Mouse (Mus musculus) gastrocnemius, adult 2 months (tissue): ENCODE measurements at regions not wholly inside any gene's neighbourhood (a gene's known extent, or its start where the extent isn't known, plus 50 kb on each side); places are given as distances from the start of the nearest gene placed in this dataset.
A peak's percentile ranks its signal among the peaks of the same experiment; 100 is the strongest.

Source experiments
- DNase-seq: peaks from one replicate; pipeline ENCODE4 v3.0.0; 2022
- H3K27ac ChIP-seq: fragments of 200-600 bp; 2 replicates; pipeline ENCODE4 v1.8.1; 2022; ENCODE audit warnings: mild to moderate bottlenecking
- H3K4me3 ChIP-seq: fragments of 200-600 bp; 2 replicates; pipeline ENCODE4 v1.8.1; 2022; ENCODE audit warnings: mild to moderate bottlenecking, moderate library complexity
- CTCF ChIP-seq: fragments of 200-600 bp; IDR thresholded peaks from 2 replicates; pipeline ENCODE4 v1.8.1; 2022; ENCODE audit warnings: antibody characterized with exemption, mild to moderate bottlenecking, moderate library complexity
- intact Hi-C: fragments of 180-260 bp; cut with DNase I; formaldehyde crosslinking; loops from one replicate; pipeline ENCODE4 v1.15.1; 2025

- Histone ChIP-seq H3K27ac (peak overlapping the region; percentile 78), H3K4me3 (peak overlapping the region; percentile 15; the same call in 1 of the 2 replicates)
- no peak for TF ChIP-seq CTCF
- DNase-seq, result no peak
- intact Hi-C loops, result loop anchor here (5.0 kb wide), 1 partner anchor 33 kb away; no protein-coding TSS in a partner anchor
Observed at GRCm38 (mm10) chr13:112119611-112120041, 168.6 kb upstream of the Ankrd55 start.

DNA sequence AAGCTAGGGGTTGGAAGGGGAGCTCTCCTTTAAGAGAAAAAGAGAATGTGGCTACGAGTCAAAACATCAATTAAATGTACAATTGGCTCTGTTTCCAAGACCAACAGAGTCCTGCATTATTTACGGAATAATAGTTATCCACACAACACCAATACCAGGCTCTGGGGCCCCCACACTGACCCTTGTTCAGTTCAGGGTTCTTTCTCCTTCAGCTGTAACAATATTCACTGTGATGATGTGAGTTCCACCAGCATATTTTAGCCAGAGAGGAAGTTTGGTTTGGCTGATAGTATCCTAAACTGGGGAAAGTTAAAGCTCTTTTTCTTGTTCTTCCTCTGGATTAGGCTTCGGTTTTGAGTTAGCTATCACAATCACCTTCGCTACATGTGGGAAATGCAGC is 167.9 kb upstream of the Ankrd55 start:
- H3K27ac ChIP-seq, result peak overlapping the region; percentile 78
- no peak overlapping the region for H3K4me3 ChIP-seq
- TF ChIP-seq CTCF, result no peak
- DNase-seq, result no peak
- intact Hi-C loops, result no loop called here

- intact Hi-C loops, result no loop called here
- no peak for TF ChIP-seq CTCF
- no peak for DNase-seq
- H3K27ac ChIP-seq, result no peak overlapping the region
- H3K4me3 ChIP-seq, result no peak overlapping the region
Observed at GRCm38 (mm10) chr13:112121110-112121509, 167.1 kb upstream of the Ankrd55 start.

GRCm38 (mm10) chr13:112122842-112123373 is 165.3 kb upstream of the Ankrd55 start:
- H3K4me3 ChIP-seq, result no peak overlapping the region
- peak; percentile 30 for DNase-seq
- intact Hi-C loops, result no loop called here
- H3K27ac ChIP-seq, result no peak overlapping the region
- no peak for TF ChIP-seq CTCF

DNA sequence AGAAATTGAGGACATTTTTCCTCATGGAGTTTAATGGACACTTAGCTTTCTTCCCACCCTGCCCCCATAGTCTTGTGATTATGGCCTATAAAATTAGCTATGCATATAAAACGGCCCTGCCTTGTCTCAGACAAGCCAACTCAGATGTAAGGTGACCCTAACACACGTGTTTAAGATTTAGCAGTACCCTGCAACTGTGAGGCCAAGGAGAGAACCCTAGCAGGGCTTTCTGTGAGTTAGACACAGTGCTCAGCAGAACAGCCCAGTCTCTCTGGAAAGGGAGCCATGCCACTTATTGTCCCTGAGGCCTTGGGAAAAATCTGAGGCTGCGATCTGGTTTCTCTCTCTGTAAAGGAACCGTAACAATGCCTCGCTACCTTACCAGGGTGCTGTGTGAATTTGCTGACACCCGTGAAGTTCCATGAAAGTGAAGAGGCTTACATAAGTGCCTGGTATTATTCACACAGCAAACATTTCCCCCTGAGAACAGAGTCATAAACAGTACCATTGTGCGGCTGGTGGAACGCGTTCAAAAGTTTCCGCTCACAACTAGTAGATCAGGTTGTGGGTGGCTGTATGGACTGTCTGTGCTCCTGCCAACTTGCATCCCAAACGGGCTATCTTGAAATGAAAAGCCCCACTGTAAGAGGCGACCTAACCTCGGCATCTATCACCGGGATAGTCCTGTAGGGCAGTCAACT is 162.3 kb upstream of the Ankrd55 start:
- DNase-seq, result no peak
- Histone ChIP-seq H3K27ac (peak overlapping the region; percentile 48; the same call in 1 of the 2 replicates), H3K4me3 (no peak overlapping the region)
- no peak for TF ChIP-seq CTCF
- intact Hi-C loops, result no loop called here

DNA sequence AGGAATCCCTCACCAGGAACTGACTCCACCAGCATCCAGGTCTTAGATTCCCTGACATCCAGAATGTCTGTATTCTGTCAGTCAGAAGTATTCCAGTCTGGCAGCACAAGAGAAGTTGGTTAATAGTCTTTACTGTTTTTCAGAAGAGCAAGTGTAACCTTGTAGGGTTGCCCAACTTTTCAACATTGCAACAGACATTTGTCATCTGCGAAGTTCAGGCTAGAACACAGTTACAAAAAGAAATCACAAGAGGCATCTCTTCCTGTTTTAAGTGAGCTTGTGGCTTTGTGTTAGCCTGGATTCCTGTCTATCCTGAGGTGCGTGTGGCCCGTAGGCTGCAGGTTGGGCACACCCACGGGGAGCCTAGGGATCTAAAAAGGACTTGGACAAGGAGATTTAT is 158.0 kb upstream of the Ankrd55 start:
- DNase-seq, result no peak
- H3K4me3 ChIP-seq, result no peak overlapping the region
- H3K27ac ChIP-seq, result no peak overlapping the region
- TF ChIP-seq CTCF, result no peak
- intact Hi-C loops, result no loop called here

DNA sequence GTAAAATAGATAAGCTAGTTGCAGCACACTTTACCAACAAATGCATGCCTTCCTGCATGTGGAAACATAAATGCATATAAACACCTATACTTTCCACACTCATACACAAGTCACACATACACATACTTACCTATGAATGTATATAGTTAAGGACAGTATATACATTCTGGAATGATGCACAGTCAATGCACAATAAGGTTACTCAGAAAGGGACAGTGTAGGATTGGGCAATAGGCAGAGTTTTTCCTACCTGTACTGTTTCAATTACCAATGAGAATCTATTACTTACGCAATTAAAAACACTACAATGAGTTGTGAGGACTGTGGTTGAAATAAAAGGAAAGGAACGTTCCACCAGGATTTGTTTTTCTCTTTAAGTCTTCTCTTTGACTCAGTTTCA is 157.5 kb upstream of the Ankrd55 start:
- no peak for TF ChIP-seq CTCF
- intact Hi-C loops, result no loop called here
- H3K27ac ChIP-seq, result no peak overlapping the region
- H3K4me3 ChIP-seq, result no peak overlapping the region
- DNase-seq, result no peak

DNA sequence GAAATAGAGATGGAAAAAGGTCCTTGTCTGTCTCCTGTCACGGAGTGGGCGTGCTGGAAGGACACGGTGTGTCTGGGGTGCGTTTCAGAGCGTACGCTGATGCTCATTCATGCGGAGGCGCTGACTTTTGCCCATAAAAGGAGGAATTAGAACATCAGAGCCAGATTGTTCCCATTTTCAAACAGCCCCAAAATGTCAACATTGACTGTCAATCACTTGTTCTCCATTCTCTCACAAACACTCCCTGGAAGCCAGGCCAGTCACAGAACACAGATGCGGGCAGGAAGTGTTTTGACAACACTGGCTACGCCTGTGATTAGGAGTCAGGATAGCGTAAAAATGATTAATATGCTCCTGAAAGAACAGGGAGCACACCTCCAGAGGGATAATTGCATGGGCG is 157.1 kb upstream of the Ankrd55 start:
- DNase-seq, result no peak
- intact Hi-C loops, result no loop called here
- no peak overlapping the region for H3K4me3 ChIP-seq

GRCm38 (mm10) chr13:112133736-112134135 is 154.5 kb upstream of the Ankrd55 start:
- H3K27ac ChIP-seq, result no peak overlapping the region
- no peak for TF ChIP-seq CTCF
- no peak for DNase-seq
- no peak overlapping the region for H3K4me3 ChIP-seq
- intact Hi-C loops, result no loop called here

More for the DNA sequence above, 157.1 kb upstream of the Ankrd55 start:
- no peak for TF ChIP-seq CTCF
- H3K27ac ChIP-seq, result no peak overlapping the region

- no peak overlapping the region for H3K27ac ChIP-seq
- no peak for TF ChIP-seq CTCF
- no peak for DNase-seq
- H3K4me3 ChIP-seq, result no peak overlapping the region
- intact Hi-C loops, result no loop called here
Observed at GRCm38 (mm10) chr13:112134701-112135100, 153.6 kb upstream of the Ankrd55 start.

DNA sequence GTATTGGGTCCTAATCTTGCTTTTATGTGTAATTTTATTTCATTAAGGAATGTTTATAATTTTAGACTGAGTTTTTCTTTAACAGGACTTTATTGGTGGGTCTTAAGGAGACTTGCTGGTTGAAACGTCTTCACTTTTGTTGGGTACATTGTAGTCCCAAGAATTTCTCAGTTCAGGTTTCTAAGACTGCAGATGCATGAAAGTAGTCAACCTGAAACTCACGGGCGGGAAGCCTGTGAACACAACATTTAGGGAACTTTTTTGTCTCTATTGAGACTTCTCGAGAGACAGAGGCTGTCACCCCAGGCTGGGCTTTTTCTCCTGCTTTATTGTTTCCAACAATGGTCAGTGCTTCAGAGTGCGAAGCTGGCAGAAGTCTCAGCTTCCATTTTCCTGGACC is 152.5 kb upstream of the Ankrd55 start:
- Histone ChIP-seq H3K27ac (no peak overlapping the region), H3K4me3 (no peak overlapping the region)
- intact Hi-C loops, result no loop called here
- no peak for DNase-seq
- TF ChIP-seq CTCF, result no peak

- intact Hi-C loops, result no loop called here
- no peak for DNase-seq
- H3K27ac ChIP-seq, result no peak overlapping the region
- TF ChIP-seq CTCF, result no peak
- H3K4me3 ChIP-seq, result no peak overlapping the region
Observed at GRCm38 (mm10) chr13:112136850-112137249, 151.4 kb upstream of the Ankrd55 start.

DNA sequence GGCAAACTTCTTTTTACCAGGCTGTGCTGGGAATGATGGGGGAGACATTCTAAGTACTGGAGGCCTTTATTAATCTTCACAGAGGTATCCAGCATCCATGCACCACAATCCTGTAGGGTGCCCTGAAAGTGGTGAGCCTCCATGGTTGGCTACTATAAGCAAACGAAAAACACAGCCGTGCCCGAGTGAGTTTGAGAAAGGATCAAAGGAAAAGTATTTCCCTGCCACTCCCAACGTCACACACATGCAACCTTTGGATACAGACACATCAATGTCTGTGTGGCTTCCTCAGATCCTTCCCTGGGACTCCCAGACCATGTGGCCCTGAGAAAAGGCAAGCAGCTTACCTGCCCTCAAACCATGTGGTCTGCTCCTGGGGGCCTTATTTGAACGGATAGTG is 147.4 kb upstream of the Ankrd55 start:
- H3K4me3 ChIP-seq, result no peak overlapping the region
- DNase-seq, result no peak
- no peak for TF ChIP-seq CTCF
- intact Hi-C loops, result no loop called here
- H3K27ac ChIP-seq, result no peak overlapping the region
